Mouse (Mus musculus) midbrain, postnatal 0 days (tissue): ENCODE measurements around the gene Spx. TPM values are rescaled to one million over a fixed set of nuclear protein-coding genes. Genes with fewer than 3 reads are reported as not detected.

Source experiments
- ATAC-seq: fragments of 200-750 bp; cut with Nextera tagmentation; 2 replicates; pipeline ENCODE4 v1.8.0; 2017; ENCODE audit warnings: moderate number of reproducible peaks, mild to moderate bottlenecking, moderate TSS enrichment, moderate library complexity; ENCODE audit not compliant: low FRiP score
- DNase-seq: peaks from one replicate; pipeline ENCODE4 v3.0.0-alpha.2; 2015; ENCODE audit warnings: low spot score
- H3K27ac ChIP-seq: fragments of 300-500 bp; sonication (generic); 2 replicates; pipeline ENCODE4 v1.5.1; 2014; ENCODE audit warnings: low read depth, mild to moderate bottlenecking, low read length, mixed read lengths
- H3K27me3 ChIP-seq: fragments of 300-500 bp; sonication (generic); 2 replicates; pipeline ENCODE4 v1.6.1; 2014; ENCODE audit warnings: low read length, control low read depth, mixed read lengths; ENCODE audit not compliant: insufficient read depth
- H3K36me3 ChIP-seq: fragments of 300-500 bp; sonication (generic); 2 replicates; pipeline ENCODE4 v1.6.1; 2014; ENCODE audit warnings: low read length, control low read depth, mixed read lengths; ENCODE audit not compliant: insufficient read depth
- H3K4me1 ChIP-seq: fragments of 300-500 bp; sonication (generic); 2 replicates; pipeline ENCODE4 v1.6.1; 2014; ENCODE audit warnings: mild to moderate bottlenecking, control low read depth, antibody characterized with exemption, low read length, mixed read lengths; ENCODE audit not compliant: insufficient read depth
- H3K4me2 ChIP-seq: fragments of 300-500 bp; sonication (generic); 2 replicates; pipeline ENCODE4 v1.6.1; 2014; ENCODE audit warnings: low read depth, mild to moderate bottlenecking, low read length, mixed read lengths; ENCODE audit not compliant: poor library complexity, severe bottlenecking
- H3K4me3 ChIP-seq: fragments of 300-500 bp; sonication (generic); 2 replicates; pipeline ENCODE4 v1.5.1; 2014; ENCODE audit warnings: low read depth, mild to moderate bottlenecking, low read length, moderate library complexity
- H3K9ac ChIP-seq: fragments of 300-500 bp; sonication (generic); replicated peaks from 2 replicates; pipeline ENCODE4 v1.6.1; 2014; ENCODE audit warnings: mild to moderate bottlenecking, low read length, moderate library complexity, mixed read lengths; ENCODE audit not compliant: poor library complexity, severe bottlenecking
- H3K9me3 ChIP-seq: fragments of 300-500 bp; sonication (generic); 2 replicates; pipeline ENCODE4 v1.6.1; 2016; ENCODE audit warnings: low read length, control low read depth
- CTCF ChIP-seq: IDR thresholded peaks from 2 replicates; pipeline ENCODE4 v1.5.1; 2016; ENCODE audit warnings: antibody characterized with exemption, mild to moderate bottlenecking
- WGBS: fragments of 180-500 bp; shearing (Covaris S2); extraction: QIAGEN DNeasy Blood & Tissue Kit; methylation state at CpG from one replicate; pipeline ENCODE4 v1.1.7; 2014; 5-methylcytosine and 5-hydroxymethylcytosine counted together
- polyA plus RNA-seq: library from polyadenylated mRNA; unstranded; fragments of >200 nt; fragmentation: Nextera tagmentation; extraction: Ambion mirVana; gene quantifications from 2 replicates; pipeline ENCODE4 v1.2.1, GENCODE M21; 2015
- total RNA-seq: library from RNA; depleted of rRNA; stranded (reverse); fragments of >200 nt; gene quantifications from 2 replicates; pipeline ENCODE4 v1.2.3, GENCODE M21; 2014

The Spx gene
- total and polyA plus RNA-seq, 2 experiments from 2014 or later: 2.2 to 5.5 TPM

GRCm38 (mm10) chr6:142411140-142411539 is 2.1 kb upstream of the Spx start:
- Histone ChIP-seq H3K36me3 (no peaks in the 10 kb centered on the region), H3K4me3 (no peak overlapping the region), H3K27ac (no peak overlapping the region), H3K9me3 (no peaks in the 10 kb centered on the region), H3K4me1 (no peaks in the 10 kb centered on the region), H3K4me2 (no peak overlapping the region), H3K9ac (no peak overlapping the region), H3K27me3 (peaks cover 14% of the 10 kb centered on the region)
- no peak for ATAC-seq
- WGBS: 10% methylated on average over 1 of the region's 1 CpGs
- no peak for TF ChIP-seq CTCF
- peak; percentile 61 for DNase-seq

- H3K4me1 ChIP-seq: no peaks in the 10 kb centered on the region
- TF ChIP-seq CTCF: no peak
- WGBS: 11% methylated on average over 12 of the region's 12 CpGs
- H3K4me3 ChIP-seq: peak overlapping the region; percentile 42
- H3K9ac ChIP-seq: 0 out of 2 replicates have a peak overlapping the region, but pooled peaks have one; percentile 8
- H3K9me3 ChIP-seq: no peaks in the 10 kb centered on the region
- H3K36me3 ChIP-seq: no peaks in the 10 kb centered on the region
- no peak for DNase-seq
- no peak overlapping the region for H3K27ac ChIP-seq
- H3K27me3 ChIP-seq: peaks cover 14% of the 10 kb centered on the region
- peak overlapping the region; percentile 78 for H3K4me2 ChIP-seq
- 0 out of 2 replicates have a peak, but pooled peaks have one; percentile 47 for ATAC-seq
These were observed 604 bp downstream of the Spx start for GRCm38 (mm10) chr6:142413845-142414244.

GRCm38 (mm10) chr6:142414597-142414996 is 1.4 kb downstream of the Spx start:
- no peak for DNase-seq
- Histone ChIP-seq H3K27ac (no peak overlapping the region), H3K9me3 (no peaks in the 10 kb centered on the region), H3K4me2 (peak overlapping the region; percentile 78), H3K27me3 (peaks cover 14% of the 10 kb centered on the region), H3K36me3 (no peaks in the 10 kb centered on the region), H3K4me1 (no peaks in the 10 kb centered on the region), H3K9ac (peak overlapping the region; percentile 54), H3K4me3 (peak overlapping the region; percentile 42)
- ATAC-seq: peak; percentile 20; the same call in 1 of the 2 replicates
- no peak for TF ChIP-seq CTCF
- WGBS: 2% methylated on average over 18 of the region's 24 CpGs

GRCm38 (mm10) chr6:142424976-142425375 is 11.7 kb downstream of the Spx start:
- ATAC-seq: no peak

GRCm38 (mm10) chr6:142429072-142429471 is 15.8 kb downstream of the Spx start:
- Histone ChIP-seq H3K27me3 (no peaks in the 10 kb centered on the region), H3K27ac (no peak overlapping the region), H3K4me3 (no peak overlapping the region), H3K36me3 (no peaks in the 10 kb centered on the region), H3K4me1 (no peaks in the 10 kb centered on the region), H3K9ac (no peak overlapping the region), H3K4me2 (no peak overlapping the region), H3K9me3 (no peaks in the 10 kb centered on the region)
- ATAC-seq (0 out of 2 replicates have a peak, but pooled peaks have one; percentile 56), DNase-seq (no peak)
- no peak for TF ChIP-seq CTCF

More at GRCm38 (mm10) chr6:142424976-142425375, 11.7 kb downstream of the Spx start:
- H3K36me3 ChIP-seq: no peaks in the 10 kb centered on the region
- H3K9me3 ChIP-seq: no peaks in the 10 kb centered on the region
- WGBS: 77% methylated on average over 7 of the region's 7 CpGs
- no peak overlapping the region for H3K9ac ChIP-seq
- no peak overlapping the region for H3K4me3 ChIP-seq
- no peaks in the 10 kb centered on the region for H3K27me3 ChIP-seq
- H3K27ac ChIP-seq: no peak overlapping the region
- H3K4me1 ChIP-seq: no peaks in the 10 kb centered on the region
- no peak overlapping the region for H3K4me2 ChIP-seq
- TF ChIP-seq CTCF: no peak
- no peak for DNase-seq

GRCm38 (mm10) chr6:142451381-142451780 is 38.1 kb downstream of the Spx start:
- H3K9me3 ChIP-seq: no peaks in the 10 kb centered on the region
- H3K4me3 ChIP-seq: no peak overlapping the region
- ATAC-seq (no peak), DNase-seq (no peak)
- no peak overlapping the region for H3K9ac ChIP-seq
- no peak for TF ChIP-seq CTCF
- H3K27ac ChIP-seq: no peak overlapping the region
- H3K4me2 ChIP-seq: no peak overlapping the region
- no peaks in the 10 kb centered on the region for H3K27me3 ChIP-seq
- H3K4me1 ChIP-seq: no peaks in the 10 kb centered on the region
- WGBS: 81% methylated on average over 12 of the region's 12 CpGs
- H3K36me3 ChIP-seq: no peaks in the 10 kb centered on the region
